Mouse (Mus musculus) ES-Bruce4 (cell line): Measurements from ENCODE around the gene Pym1.

ENCODE experiments used
- CTCF ChIP-seq: IDR thresholded peaks from one replicate; pipeline ENCODE4 v1.8.1; 2011; ENCODE audit warnings: low read depth, low read length
- POLR2A ChIP-seq: IDR thresholded peaks from one replicate; pipeline ENCODE4 v1.8.1; 2011; ENCODE audit warnings: low read length; ENCODE audit not compliant: insufficient read depth

DNA sequence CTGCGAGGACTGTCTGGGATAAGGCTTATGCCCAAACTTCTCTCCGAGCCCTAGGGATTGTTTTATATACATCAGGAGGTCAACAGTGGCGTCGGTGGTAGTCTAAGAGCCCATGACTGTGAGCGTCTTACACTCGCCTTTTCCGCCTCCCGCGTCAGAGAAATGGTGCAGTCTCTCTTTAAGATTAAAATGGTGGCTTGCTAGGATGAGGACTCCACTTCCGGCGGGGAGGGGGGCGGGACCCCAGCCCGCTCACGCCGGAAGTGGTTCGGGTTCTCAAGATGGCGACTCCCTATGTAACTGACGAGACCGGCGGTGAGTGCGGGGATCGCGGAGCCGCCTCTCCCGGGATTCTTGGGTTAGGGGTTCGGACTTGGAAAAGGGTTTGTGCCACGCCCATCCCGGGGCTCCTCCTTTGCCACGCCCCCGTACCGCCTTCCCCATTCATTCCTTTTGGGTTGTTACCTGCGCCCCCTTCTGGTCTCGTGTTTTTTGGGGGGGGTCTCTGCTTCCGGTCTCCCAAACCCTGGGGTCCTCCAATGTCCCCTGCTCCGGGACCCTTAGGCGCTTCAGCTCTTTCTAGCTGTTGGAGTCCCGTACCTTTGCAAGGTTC lies 669 bp downstream of the Pym1 start:
- TF ChIP-seq CTCF (peak; percentile 9), POLR2A (no peak)
